Mouse (Mus musculus) embryo, embryonic 9.5 days (tissue): Measurements from ENCODE around the gene Fads6.

Experiments
- DNase-seq: peaks from one replicate; pipeline ENCODE4 v3.0.0-alpha.2; 2017; ENCODE audit errors: extremely low spot score

The Fads6 gene

GRCm38 (mm10) chr11:115297214-115297826 is at the start of gene Fads6:
Gene Fads6 (minus strand): TSS chr11:115297663.
- peak; percentile 55 for DNase-seq

- no peak for DNase-seq
Observed at GRCm38 (mm10) chr11:115345515-115345914, 48.1 kb upstream of the Fads6 start.

- no peak for DNase-seq
Observed at GRCm38 (mm10) chr11:115344967-115345366, 47.5 kb upstream of the Fads6 start.

GRCm38 (mm10) chr11:115341866-115342265 is 44.4 kb upstream of the Fads6 start:
- DNase-seq = no peak

GRCm38 (mm10) chr11:115341246-115341645 is 43.8 kb upstream of the Fads6 start:
- no peak for DNase-seq

GRCm38 (mm10) chr11:115337826-115338225 is 40.4 kb upstream of the Fads6 start:
- DNase-seq = no peak

GRCm38 (mm10) chr11:115337350-115337749 is 39.9 kb upstream of the Fads6 start:
- DNase-seq = no peak

GRCm38 (mm10) chr11:115336115-115336514 is 38.7 kb upstream of the Fads6 start:
- DNase-seq = no peak

GRCm38 (mm10) chr11:115335223-115335622 is 37.8 kb upstream of the Fads6 start:
- no peak for DNase-seq

GRCm38 (mm10) chr11:115334531-115334930 is 37.1 kb upstream of the Fads6 start, which contains the start of gene Otop3:
Gene Otop3 (plus strand): TSS chr11:115334731.
- no peak for DNase-seq

GRCm38 (mm10) chr11:115329339-115329738 is 31.9 kb upstream of the Fads6 start:
- no peak for DNase-seq

GRCm38 (mm10) chr11:115326730-115327129 is 29.3 kb upstream of the Fads6 start:
- no peak for DNase-seq

GRCm38 (mm10) chr11:115323354-115323753 is 25.9 kb upstream of the Fads6 start:
- no peak for DNase-seq

- peak; percentile 88 for DNase-seq
Observed at GRCm38 (mm10) chr11:115321906-115322693, 24.6 kb upstream of the Fads6 start, which contains the start of gene Ush1g. Gene Ush1g (minus strand): TSS chr11:115322041.

GRCm38 (mm10) chr11:115319704-115320383 is 22.4 kb upstream of the Fads6 start:
- no peak for DNase-seq

GRCm38 (mm10) chr11:115318245-115319027 is 21.0 kb upstream of the Fads6 start:
- DNase-seq = no peak

GRCm38 (mm10) chr11:115317204-115317603 is 19.7 kb upstream of the Fads6 start:
- no peak for DNase-seq

GRCm38 (mm10) chr11:115314249-115314648 is 16.8 kb upstream of the Fads6 start:
- DNase-seq = no peak

GRCm38 (mm10) chr11:115308781-115309180 is 11.3 kb upstream of the Fads6 start:
- no peak for DNase-seq

GRCm38 (mm10) chr11:115306863-115307262 is 9.4 kb upstream of the Fads6 start, which contains the start of gene Otop2:
Gene Otop2 (plus strand): TSS chr11:115307163.
- DNase-seq = no peak

GRCm38 (mm10) chr11:115303167-115303566 is 5.7 kb upstream of the Fads6 start:
- DNase-seq = no peak

- DNase-seq = no peak
Observed at GRCm38 (mm10) chr11:115301351-115301750, 3.9 kb upstream of the Fads6 start.
